Mouse (Mus musculus) erythroblast, embryonic 14.5 days (primary cell): ENCODE results near the gene Mgat4e.

Experiments
- GATA1 ChIP-seq: IDR thresholded peaks from 2 replicates; pipeline ENCODE4 v1.6.1; 2012; ENCODE audit warnings: low read length, inconsistent platforms, mixed read lengths
- TAL1 ChIP-seq: IDR thresholded peaks from 3 replicates; pipeline ENCODE4 v1.6.1; 2012; ENCODE audit warnings: low read length, inconsistent platforms, mixed read lengths

- TF ChIP-seq GATA1, result no peak
- no peak for TF ChIP-seq TAL1
Measured at GRCm38 (mm10) chr1:134535513-134535912, 14.0 kb downstream of the Mgat4e start.
